Mouse (Mus musculus): ENCODE results near the gene Ddx23. TPM values are rescaled to one million over a fixed set of nuclear protein-coding genes. Genes with fewer than 3 reads are reported as not detected.
A peak's percentile ranks its signal among the peaks of the same experiment; 100 is the strongest.

Gene Ddx23
- total RNA-seq, 2 experiments from 2014 or later = 80.7 to 83.8 TPM

DNA sequence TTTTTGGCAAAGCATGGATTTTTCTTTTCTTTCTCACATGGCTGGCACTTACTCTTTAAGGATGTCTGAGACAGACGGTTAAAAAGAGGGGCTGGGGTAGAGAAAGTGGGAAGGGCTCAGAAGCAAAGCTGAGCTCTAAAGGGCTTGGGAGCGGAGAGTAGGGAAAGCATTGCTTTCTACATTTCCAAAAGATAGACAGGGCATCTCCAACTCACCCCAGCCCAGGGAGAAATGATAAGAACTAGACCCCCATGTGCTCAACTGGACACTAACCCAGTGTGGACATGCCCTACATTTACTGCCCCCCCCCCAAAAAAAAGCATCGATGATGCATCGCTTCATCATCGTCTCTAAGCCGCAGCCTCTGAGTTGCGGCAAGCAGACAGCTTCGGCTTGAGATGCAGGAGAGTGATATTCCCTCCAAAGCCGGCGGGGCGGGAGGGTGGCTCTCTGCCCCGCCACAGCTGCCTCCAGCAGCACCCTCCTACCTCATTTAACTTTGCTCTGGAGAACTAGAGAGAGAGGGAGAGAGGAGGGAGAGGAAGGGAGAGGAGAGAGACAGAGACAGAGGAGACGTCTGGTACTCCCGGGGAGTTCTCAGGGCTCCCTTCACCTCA lies 13.0 kb upstream of the Ddx23 start:
- no peak for DNase-seq (ENCODE audit: low spot score in 2 of 2)

- no peak for DNase-seq (ENCODE audit: low spot score in 2 of 2)
These were observed 12.4 kb upstream of the Ddx23 start for GRCm38 (mm10) chr15:98674994-98675545.

GRCm38 (mm10) chr15:98674284-98674993 lies 11.7 kb upstream of the Ddx23 start:
- no peak for DNase-seq (ENCODE audit: low spot score in 2 of 2)

DNA sequence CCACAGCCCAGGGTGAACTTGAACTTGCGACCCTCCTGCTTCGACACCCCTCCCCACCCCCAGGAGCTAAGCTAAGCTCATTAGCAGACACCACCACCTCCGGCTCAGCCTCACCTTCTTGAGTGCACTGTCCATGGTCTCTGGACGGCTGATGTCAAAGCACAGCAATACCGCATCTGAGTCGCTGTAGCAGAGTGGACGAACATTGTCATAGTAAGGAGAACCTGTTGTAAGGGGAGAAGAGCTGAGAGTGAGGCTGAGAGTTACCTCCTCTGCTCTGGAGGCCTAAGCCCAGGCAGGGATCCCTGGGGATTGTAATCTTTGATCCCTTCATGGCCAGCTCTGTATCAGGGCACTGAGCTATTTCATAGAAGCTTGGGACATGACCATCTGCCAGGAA lies 11.0 kb upstream of the Ddx23 start:
- no peak for DNase-seq (ENCODE audit: low spot score in 2 of 2)

GRCm38 (mm10) chr15:98672592-98672991 lies 9.9 kb upstream of the Ddx23 start:
- DNase-seq (ENCODE audit: low spot score in 2 of 2) = peak in 1 of 2 experiments; percentile 21

DNA sequence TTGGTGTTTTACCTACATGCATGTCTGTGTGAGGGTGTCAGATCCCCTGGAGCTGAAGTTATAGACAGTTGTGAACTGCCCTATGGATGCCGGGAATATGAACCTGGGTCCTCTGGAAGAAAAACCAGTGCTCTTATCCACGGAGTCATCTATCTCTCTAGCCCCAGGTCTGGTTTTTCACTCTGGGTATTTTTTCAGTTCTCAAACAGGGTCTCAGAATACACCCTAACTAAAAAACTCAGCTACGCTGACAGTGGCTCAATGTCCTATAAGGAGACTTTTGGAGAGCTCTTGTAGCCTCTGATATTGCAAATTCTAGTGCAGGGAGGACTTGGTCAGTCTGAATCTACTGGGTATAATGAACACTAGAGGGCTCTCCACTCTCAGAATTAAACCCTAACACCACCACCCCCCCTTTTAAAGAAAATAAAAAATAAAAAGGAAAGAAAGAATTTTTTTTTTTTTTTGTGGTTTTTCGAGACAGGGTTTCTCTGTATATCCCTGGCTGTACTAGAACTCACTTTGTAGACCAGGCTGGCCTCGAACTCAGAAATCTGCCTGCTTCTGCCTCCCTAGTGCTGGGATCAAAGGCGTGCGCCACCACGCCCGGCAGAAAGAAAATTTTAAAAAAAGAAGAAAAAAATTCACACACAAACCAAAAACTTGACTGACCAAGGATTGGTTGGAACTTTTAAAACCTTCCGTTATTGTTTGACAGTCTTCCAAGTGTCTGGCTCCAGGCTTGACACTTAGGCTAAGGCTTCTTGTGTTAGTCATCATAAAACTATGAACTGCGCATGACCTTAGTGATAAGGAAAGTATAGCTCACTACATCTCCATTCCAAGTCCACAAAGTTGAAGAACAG lies 1.6 kb upstream of the Ddx23 start:
- no peak for DNase-seq (ENCODE audit: low spot score in 2 of 2)

DNA sequence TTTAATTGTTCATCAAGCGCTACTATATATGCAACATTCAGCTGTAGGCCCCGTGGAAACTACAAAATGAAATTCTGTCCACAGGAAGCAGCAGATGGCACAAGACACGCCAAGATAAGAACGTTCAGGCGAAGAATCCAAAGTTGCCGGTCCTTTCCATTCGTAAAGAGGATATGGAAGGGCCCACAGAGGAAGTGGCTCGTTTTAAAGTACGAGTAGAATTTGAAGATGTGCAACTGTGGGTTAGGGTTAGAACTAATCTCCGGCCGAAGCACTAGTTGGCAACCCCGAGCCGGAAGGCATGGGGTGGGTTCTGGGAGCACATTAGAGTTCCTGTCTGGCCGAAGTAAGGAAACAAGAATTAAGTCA lies 512 bp downstream of the Ddx23 start:
- no peak for DNase-seq (ENCODE audit: low spot score in 2 of 2)

GRCm38 (mm10) chr15:98656982-98657751 lies 5.5 kb downstream of the Ddx23 start:
- no peak for DNase-seq (ENCODE audit: low spot score in 2 of 2)

DNA sequence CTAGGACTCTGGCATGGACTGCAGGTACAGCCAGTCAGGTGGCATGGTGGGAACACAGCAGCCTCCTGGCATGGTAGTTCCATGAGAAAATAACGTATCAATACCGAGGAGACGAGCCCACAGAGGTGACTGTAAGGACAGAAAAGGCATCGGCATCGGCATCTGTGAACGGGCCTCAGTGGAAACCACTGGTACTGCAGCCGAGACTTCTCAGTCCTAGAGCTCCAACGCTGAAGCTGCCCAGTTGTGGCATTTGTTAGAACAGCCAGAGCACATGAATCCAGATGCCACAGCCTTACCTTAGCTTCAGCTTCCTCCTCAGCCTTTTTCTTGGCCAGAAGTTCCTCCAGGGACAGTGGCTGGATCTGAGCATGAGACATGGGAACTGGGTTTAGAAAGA lies 10.5 kb downstream of the Ddx23 start:
- DNase-seq (ENCODE audit: low spot score in 2 of 2) = no peak

GRCm38 (mm10) chr15:98651431-98651830 lies 11.3 kb downstream of the Ddx23 start:
- DNase-seq (ENCODE audit: low spot score in 2 of 2) = no peak

DNA sequence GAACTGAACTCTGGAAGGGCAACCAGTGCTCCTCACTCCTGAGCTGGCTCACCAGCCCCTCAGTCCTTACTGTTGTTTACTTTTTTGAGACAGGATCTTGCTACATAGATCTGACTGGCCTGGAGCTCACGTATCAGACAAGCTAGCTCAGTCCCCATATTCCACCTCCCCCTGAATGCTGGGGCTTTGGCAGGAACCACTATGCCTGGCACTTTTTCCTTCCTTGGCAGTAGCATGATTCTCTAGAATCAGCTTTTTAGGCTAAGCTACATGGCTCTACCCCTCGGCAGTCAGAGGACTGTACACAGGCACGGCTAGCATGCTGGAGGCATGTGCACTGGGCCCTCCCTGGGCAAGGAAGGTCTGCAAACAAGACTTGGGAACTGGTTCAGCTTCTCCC lies 14.6 kb downstream of the Ddx23 start:
- no peak for DNase-seq (ENCODE audit: low spot score in 2 of 2)

GRCm38 (mm10) chr15:98647308-98647707 lies 15.4 kb downstream of the Ddx23 start:
- no peak for DNase-seq (ENCODE audit: low spot score in 2 of 2)

DNA sequence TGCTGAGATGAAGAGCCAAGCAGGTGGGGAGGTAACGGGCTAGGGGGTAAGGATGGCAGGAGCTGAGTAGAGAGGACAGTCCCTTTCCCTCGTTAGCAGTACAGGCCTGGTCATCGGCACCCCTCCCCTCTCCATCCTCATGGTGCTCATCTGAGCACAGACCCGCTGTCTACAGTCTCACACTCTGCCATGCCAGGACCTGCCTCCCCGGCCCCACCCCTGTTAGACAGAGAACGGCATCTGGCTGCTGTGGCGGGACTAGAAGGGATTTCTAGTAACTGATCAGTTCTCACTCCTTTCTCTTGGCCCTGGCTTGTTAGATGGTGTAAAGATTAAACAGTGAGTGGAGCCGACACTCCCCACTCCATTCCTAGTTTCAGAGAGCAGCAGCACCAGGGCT lies 16.0 kb downstream of the Ddx23 start:
- no peak for DNase-seq (ENCODE audit: low spot score in 2 of 2)

- no peak for DNase-seq (ENCODE audit: low spot score in 2 of 2)
These were observed 17.4 kb downstream of the Ddx23 start for GRCm38 (mm10) chr15:98645057-98646026.

DNA sequence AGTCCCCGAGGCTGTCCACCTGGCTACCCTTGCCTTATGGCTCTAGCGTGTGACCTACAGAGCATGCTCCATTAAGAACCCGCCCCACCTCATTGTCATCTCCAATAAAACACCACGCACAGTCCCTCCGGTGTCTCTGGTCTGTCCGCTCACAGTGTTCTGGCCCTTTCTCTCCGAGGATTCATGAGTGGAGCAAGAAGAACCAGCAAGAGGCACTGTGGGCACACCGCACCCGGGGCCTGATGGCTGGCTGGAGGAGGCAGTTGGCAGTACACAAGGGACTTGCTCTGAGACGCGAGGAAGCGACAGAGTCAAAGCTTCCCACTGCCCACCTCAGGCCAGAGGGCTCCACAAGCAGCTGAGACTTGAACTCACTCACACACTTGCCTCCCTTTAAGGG lies 18.3 kb downstream of the Ddx23 start:
- DNase-seq (ENCODE audit: low spot score in 2 of 2) = no peak

- DNase-seq (ENCODE audit: low spot score in 2 of 2) = no peak
These were observed 22.5 kb downstream of the Ddx23 start for GRCm38 (mm10) chr15:98640157-98640556.

GRCm38 (mm10) chr15:98637155-98637554 lies 25.5 kb downstream of the Ddx23 start:
- DNase-seq (ENCODE audit: low spot score in 2 of 2) = no peak

DNA sequence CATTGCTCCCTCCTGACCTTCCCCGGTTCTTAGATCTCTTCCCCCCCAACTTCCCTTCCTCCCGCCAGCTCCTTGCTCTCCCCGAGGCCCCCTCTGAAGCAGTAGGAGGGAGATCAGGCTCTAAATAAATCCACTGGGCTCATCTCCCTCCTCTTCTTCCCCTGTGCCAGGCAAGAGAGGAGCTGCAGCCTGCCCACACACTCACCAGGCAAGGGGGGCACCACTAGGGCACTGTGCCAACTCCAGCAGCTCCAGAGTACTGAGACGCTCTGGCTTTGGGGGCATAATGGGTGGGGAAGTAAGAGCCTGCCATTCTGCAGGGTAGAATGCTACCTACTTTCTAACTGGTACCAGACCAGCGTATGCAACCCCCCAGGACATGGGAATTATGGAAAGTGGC lies 26.2 kb downstream of the Ddx23 start:
- no peak for DNase-seq (ENCODE audit: low spot score in 2 of 2)

DNA sequence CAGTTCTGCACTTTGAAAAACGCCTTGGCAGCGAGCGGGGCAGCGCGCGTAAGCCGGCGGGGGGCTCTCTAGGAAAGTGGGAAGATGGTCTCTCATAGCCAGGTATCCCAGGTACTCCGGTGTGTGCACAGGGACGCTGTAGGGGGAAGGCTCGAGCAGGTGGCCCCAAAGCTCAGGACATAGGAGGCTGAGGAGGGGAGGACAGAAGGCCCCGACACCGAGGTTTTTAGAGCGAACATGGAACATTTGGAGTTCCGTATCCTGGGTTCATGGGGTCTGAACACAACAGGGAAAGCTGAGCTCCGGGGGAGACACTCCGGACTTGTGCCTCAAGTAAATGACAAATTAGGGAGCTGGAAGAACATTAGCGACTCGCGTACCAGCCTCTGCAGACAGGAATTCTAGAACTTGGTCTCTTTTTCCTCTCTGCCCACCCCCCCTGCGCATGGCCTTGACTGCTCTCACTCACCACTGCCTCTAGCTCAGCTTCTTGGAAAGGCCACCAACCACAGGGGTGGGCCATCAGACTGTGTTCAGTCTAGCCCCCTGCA lies 27.3 kb downstream of the Ddx23 start:
- peak in 1 of 2 experiments; percentile 18 for DNase-seq (ENCODE audit: low spot score in 2 of 2)
